Mouse (Mus musculus) megakaryocyte-erythroid progenitor cell, adult 5 weeks (primary cell): ENCODE measurements around the gene Renbp. TPM values are rescaled to one million over a fixed set of nuclear protein-coding genes. Genes with fewer than 3 reads are reported as not detected.

Source experiments
- polyA plus RNA-seq: library from polyadenylated mRNA; stranded (reverse); fragments of >175 nt; gene quantifications from 2 replicates; pipeline ENCODE4 v1.2.3, GENCODE M21; 2012

Gene Renbp
- 44.9 and 57.0 TPM in 2 replicates for polyA plus RNA-seq

GRCm38 (mm10) chrX:73930402-73931062 lies at the start of gene Renbp:
Gene Renbp, minus strand, starts transcription at chrX:73930850.

GRCm38 (mm10) chrX:73966248-73967176 lies 35.9 kb upstream of the Renbp start, which contains the start of gene Hcfc1:
Gene Hcfc1, minus strand, starts transcription at chrX:73966357.

GRCm38 (mm10) chrX:73921823-73922549 lies 8.7 kb downstream of the Renbp start, which contains the start of the genes Arhgap4 and Naa10:
Gene Arhgap4, minus strand, starts transcription at chrX:73921870.
Gene Naa10, minus strand, starts transcription at chrX:73921944.

GRCm38 (mm10) chrX:73895719-73896118 lies 34.9 kb downstream of the Renbp start, which contains the start of gene L1cam:
Gene L1cam, minus strand, starts transcription at chrX:73896105.

GRCm38 (mm10) chrX:73891551-73892152 lies 39.0 kb downstream of the Renbp start, which contains the start of gene Avpr2:
Gene Avpr2, plus strand, starts transcription at chrX:73892102.

Other genes starting within 250 kb of the Renbp start
- gene Bcap31, start 214.7 kb downstream of the Renbp start, polyA plus RNA-seq: 24.4 and 24.8 TPM in 2 replicates
- 52.2 and 64.9 TPM in 2 replicates for gene Abcd1, start 214.3 kb downstream of the Renbp start, polyA plus RNA-seq
- gene Plxnb3, start 173.8 kb downstream of the Renbp start, polyA plus RNA-seq: 0.05 and 0.28 TPM in 2 replicates
- 0.09 and 0.21 TPM in 2 replicates for gene Srpk3, start 156.4 kb downstream of the Renbp start, polyA plus RNA-seq
- gene Idh3g, start 144.0 kb downstream of the Renbp start, polyA plus RNA-seq: 32.7 and 38.6 TPM in 2 replicates
- 25.8 and 39.7 TPM in 2 replicates for gene Ssr4, start 143.8 kb downstream of the Renbp start, polyA plus RNA-seq
- 0.97 and 1.5 TPM in 2 replicates for gene Pdzd4, start 105.9 kb downstream of the Renbp start, polyA plus RNA-seq
- gene Avpr2, start 38.7 kb downstream of the Renbp start, polyA plus RNA-seq: not detected in 2 replicates
- 1.2 and 1.6 TPM in 2 replicates for gene L1cam, start 34.7 kb downstream of the Renbp start, polyA plus RNA-seq
- 31.8 and 39.8 TPM in 2 replicates for gene Arhgap4, start 9.0 kb downstream of the Renbp start, polyA plus RNA-seq
- gene Naa10, start 8.9 kb downstream of the Renbp start, polyA plus RNA-seq: 178 and 186 TPM in 2 replicates
- 129 and 154 TPM in 2 replicates for gene Hcfc1, start 35.5 kb upstream of the Renbp start, polyA plus RNA-seq
- gene Irak1, start 93.1 kb upstream of the Renbp start, polyA plus RNA-seq: 427 and 510 TPM in 2 replicates
- not detected in 2 replicates for gene Opn1mw, start 196.6 kb upstream of the Renbp start, polyA plus RNA-seq
- 33.5 and 42.0 TPM in 2 replicates for gene Mecp2, start 204.5 kb upstream of the Renbp start, polyA plus RNA-seq
- not detected in 2 replicates for gene Tex28, start 237.0 kb upstream of the Renbp start, polyA plus RNA-seq
- gene Tktl1, start 246.4 kb upstream of the Renbp start, polyA plus RNA-seq: not detected in 2 replicates